Mouse (Mus musculus): ENCODE measurements around the gene Ascc3.

Gene Ascc3

DNA sequence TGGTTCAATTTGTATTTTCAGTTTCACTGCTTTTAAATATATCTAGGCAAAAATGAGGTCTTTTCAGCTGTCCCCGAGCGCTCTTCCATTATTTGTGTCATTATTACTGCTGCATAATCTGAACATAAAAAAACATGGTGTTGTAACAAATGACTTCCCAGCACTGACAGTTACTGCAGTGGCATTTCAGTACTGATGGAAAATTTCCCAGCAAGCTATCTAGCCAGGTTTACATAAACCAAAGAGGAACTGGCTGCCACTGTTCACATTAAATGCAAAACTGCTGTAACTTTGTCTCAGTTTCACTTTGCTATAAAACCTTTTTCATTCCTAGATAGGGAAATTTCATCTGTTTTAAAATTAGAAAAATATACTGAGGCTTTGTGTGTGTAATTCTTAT is 170.5 kb downstream of the Ascc3 start:
- DNase-seq (ENCODE audit: low read depth, low spot score) = no peak

DNA sequence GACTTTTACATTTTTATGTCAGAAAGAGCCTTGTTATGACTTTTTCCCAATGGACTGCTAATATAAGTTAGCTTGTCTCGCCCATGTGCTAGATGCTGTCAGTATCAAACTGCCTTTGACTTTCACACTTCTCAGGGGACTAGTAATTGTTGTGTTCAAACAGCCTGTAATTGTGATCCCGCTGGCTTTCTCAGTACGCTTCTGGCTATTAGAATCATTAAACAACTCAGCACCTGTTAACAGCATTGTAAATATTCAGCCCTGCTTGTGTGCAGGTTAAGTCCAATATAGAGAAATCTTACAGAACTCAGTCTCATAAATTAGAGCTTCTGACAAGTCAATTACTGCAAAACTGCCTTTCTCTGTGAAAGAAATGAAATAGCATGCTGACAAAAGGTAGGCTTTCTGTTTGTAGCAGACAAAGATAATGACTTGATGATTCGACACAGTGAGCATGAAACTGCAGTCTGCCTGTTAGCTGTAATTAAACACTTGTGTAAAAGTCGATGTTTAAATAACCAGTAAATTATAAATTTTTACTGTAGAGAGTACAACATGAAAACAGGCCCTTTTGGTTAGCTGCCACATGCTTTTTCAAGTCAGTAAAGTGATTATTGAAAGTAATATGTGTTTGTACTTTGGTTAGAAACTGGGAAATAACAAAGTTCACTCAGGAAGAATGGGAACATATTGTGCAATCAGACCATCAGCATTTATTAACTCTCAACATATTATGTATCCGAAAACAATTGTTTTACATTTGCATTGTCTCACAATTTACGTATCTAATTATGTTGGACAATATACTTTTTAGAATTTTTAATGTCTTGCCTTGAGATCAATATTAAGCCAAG is 171.2 kb downstream of the Ascc3 start:
- no peak for DNase-seq (ENCODE audit: low read depth, low spot score)

DNA sequence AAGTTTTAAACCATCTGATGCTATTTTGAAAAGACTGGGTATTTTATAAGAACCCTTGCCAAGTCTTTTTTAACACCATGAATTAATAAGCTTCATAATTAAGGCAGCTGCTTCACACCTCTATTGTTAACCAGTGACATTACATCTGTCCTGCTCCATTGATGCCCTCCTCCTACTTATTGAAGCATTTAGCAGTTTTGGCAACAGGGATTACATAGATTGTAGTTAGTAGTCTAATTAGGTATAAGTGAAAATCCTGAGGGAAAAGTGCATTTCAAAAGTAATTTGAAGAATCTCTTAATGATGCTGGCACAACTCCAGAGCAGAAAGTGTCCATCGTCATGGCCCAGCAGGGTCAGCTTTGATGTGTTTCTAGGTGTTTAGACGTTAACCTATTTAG is 180.3 kb downstream of the Ascc3 start:
- DNase-seq (ENCODE audit: low read depth, low spot score) = no peak

- no peak for DNase-seq (ENCODE audit: low read depth, low spot score)
Observed at GRCm38 (mm10) chr10:50773846-50774245, 181.4 kb downstream of the Ascc3 start.

GRCm38 (mm10) chr10:50792840-50793239 is 200.4 kb downstream of the Ascc3 start:
- DNase-seq (ENCODE audit: low read depth, low spot score) = no peak

GRCm38 (mm10) chr10:50801594-50801993 is 209.1 kb downstream of the Ascc3 start:
- DNase-seq (ENCODE audit: low read depth, low spot score) = no peak

GRCm38 (mm10) chr10:50802380-50802779 is 209.9 kb downstream of the Ascc3 start:
- DNase-seq (ENCODE audit: low read depth, low spot score) = no peak

- no peak for DNase-seq (ENCODE audit: low read depth, low spot score)
Observed at GRCm38 (mm10) chr10:50806166-50806565, 213.7 kb downstream of the Ascc3 start.

- no peak for DNase-seq (ENCODE audit: low read depth, low spot score)
Observed at GRCm38 (mm10) chr10:50822363-50822762, 229.9 kb downstream of the Ascc3 start.

GRCm38 (mm10) chr10:50826829-50827228 is 234.4 kb downstream of the Ascc3 start:
- no peak for DNase-seq (ENCODE audit: low read depth, low spot score)

DNA sequence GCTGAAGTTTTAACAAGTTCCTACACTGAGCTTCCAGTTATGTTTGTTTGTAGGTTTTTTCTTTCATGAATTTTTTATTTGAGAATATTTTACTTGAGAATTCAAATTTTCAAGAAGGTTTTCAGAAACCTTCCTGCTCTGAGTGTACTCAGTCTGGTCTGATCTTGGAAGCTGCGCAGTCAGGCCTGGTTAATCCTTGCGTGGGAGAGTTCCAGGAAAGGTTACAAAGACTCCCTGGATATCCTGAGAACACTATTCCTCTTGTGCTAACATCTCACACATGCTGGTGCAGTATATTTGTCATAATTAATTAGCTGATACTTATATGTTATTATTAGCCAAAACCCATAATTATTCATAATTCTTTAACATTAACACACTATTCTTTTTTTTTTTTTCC is 242.1 kb downstream of the Ascc3 start:
- no peak for DNase-seq (ENCODE audit: low read depth, low spot score)

- DNase-seq (ENCODE audit: low read depth, low spot score) = no peak
Observed at GRCm38 (mm10) chr10:50843363-50843762, 250.9 kb downstream of the Ascc3 start.

DNA sequence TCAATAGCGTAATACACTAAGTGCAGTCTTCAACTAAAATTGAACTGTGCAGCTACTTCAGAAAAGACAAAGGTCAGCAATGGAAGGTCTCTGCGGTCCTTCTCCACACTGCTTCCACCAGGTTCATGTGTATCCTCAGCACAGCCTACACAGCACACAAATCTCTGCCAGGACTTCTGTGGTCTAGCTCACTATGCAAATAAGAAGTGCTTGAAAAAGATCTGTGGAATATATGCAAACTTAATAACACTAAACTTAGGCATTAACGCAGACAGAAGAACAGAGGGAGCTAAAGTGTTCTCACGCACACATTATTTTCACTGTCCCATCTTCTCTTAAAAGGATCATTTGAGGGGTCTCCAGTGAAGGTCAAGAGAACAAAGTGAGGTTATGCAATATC is 275.7 kb downstream of the Ascc3 start:
- no peak for DNase-seq (ENCODE audit: low read depth, low spot score)

- no peak for DNase-seq (ENCODE audit: low read depth, low spot score)
Observed at GRCm38 (mm10) chr10:50876952-50877351, 284.5 kb downstream of the Ascc3 start.

- DNase-seq (ENCODE audit: low read depth, low spot score) = no peak
Observed at GRCm38 (mm10) chr10:50881476-50882069, 289.1 kb downstream of the Ascc3 start.

- DNase-seq (ENCODE audit: low read depth, low spot score) = no peak
Observed at GRCm38 (mm10) chr10:50882366-50882765, 289.9 kb downstream of the Ascc3 start.

GRCm38 (mm10) chr10:50886305-50886704 is 293.8 kb downstream of the Ascc3 start:
- no peak for DNase-seq (ENCODE audit: low read depth, low spot score)

GRCm38 (mm10) chr10:50890621-50891020 is 298.2 kb downstream of the Ascc3 start:
- DNase-seq (ENCODE audit: low read depth, low spot score) = no peak

DNA sequence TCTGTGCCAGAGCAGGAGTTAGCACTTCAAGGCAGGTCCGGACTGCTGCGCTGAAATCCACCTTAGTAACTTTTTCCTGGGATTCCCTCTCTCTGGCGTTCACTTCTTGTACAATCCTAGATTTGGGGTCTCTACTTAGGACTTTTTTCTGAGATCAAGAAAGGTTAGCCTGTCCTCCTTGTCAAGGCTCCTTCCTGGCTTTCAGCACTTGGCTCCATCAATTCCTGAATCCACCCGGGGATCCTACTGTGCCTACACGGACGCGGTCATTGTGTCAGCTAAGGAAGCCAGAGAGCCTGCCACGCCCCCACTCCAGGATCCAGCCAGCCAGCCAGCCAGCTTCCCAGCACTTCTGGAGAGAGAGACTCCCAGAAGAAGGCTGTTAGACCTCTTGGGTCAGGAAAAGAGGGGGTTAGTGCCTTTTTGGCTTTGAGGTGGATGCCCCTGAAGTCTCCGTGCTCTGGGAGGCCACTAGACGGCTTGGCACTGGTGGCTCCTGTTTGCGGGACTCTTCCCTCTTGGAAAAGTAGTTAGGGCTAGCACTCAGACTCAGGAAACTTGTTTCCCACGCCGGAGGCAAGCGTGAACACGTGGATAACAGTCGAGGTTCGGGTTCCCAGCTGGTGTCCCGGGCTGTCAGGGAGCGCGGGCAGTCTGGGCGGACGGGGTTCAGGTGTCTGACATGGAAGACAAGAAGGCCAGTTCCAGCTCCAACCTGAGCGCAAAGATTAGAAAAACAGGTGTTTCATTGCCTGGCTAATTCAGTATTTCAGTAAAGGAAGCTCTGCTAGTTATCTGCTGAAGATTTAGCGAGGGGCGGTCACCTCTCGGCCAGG is 299.6 kb downstream of the Ascc3 start:
- DNase-seq (ENCODE audit: low read depth, low spot score) = no peak

DNA sequence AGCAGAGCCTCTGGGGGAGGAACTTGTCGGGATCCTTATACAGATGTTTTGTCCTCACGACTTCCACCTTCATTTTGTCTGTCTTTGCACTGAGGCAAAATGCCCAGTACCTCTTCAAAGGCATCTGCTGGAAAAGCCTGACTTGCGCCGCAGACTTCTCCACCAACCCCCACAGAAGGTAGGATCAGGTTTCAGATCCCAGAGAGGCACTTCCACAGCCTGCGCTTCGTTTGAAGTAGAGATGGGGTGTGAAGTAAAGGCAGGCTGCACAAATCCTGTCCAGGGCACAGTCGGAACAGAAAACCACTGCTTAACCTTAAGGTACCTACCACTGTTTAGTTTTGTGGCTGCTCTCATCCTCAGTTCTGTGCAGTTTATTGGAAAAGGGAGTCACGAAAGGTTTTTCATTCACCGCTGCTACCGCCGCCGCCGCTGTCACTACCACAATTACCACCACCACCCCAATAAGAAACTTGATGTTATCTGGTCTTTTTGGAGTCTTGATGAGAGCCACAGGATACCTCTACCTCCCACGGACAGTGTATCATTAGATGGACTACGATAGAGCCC is 300.4 kb downstream of the Ascc3 start:
- DNase-seq (ENCODE audit: low read depth, low spot score) = no peak

DNA sequence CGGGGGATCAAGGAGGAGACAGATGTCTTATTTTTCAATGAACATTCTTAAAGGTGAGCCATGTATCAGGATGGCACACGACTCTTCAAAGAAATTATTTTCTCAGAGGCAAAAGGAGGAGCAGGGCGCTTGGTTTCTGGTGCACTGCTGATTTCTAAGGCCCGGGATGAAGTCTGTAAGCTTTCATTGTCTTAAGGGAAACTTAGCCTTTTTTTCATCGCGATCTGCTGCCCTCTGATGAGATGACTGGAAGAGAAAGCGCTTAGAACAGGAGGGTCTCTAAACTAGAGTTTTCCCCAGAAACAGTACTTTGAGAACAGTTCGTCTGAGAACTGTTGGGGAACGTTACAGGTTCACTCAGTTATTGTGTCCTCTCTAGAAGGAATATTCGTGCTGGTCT is 301.1 kb downstream of the Ascc3 start:
- DNase-seq (ENCODE audit: low read depth, low spot score) = no peak

All from WW6 (cell line).